Mouse (Mus musculus): ENCODE results near the gene Gm16513.
"Not testable (repeated sequence)": the region's sequence is repeated elsewhere in the genome, so short reads cannot be mapped to it uniquely, and the experiment has no call there.

Gm16513 gene

GRCm38 (mm10) chr5:95182324-95182723 lies at the start of gene Gm16513:
Gene Gm16513 (plus strand): TSS chr5:95182624.
- in situ Hi-C loops (cut with MboI, MseI): not testable (repeated sequence)

Data from T-helper 2 cell (primary cell).